Mouse (Mus musculus): Measurements from ENCODE around the gene Gm16429.
"Not testable (repeated sequence)": the region's sequence is repeated elsewhere in the genome, so short reads cannot be mapped to it uniquely, and the experiment has no call there.

The Gm16429 gene

DNA sequence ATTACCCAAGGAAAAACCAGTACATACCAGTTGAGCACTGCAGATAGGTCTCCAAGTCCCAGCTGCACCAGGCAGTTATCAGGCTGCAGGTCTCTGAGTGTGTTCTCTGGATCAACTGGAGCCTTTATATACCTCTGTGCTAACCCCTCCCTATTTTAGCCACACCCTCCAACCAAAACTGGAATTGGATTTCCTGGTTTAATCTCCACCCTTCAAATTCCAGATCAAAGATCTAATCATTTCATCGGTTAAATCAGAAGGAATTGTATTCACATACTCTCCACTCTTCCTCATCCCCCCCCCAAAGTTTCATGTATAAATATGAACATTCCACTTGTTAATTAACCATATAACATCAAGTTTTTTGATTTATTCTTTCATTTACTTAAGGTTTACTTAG lies at the start of gene Gm16429:
Gene Gm16429 (minus strand): TSS at position 101 of the 400 bp plus-strand sequence.
- DNase-seq (ENCODE audit: low read depth, low spot score) = not testable (repeated sequence)
